Mouse (Mus musculus) lung, adult 2 months (tissue): ENCODE results near the gene Haus8.

Source experiments
- CTCF ChIP-seq: fragments of 200-500 bp; IDR thresholded peaks from 2 replicates; pipeline ENCODE4 v1.5.1; 2011; ENCODE audit warnings: mild to moderate bottlenecking, low read length, control low read depth; ENCODE audit not compliant: insufficient read depth
- POLR2A ChIP-seq: fragments of 200-500 bp; IDR thresholded peaks from 2 replicates; pipeline ENCODE4 v1.6.1; 2011; ENCODE audit warnings: low read depth, mild to moderate bottlenecking, control low read depth, low read length, borderline replicate concordance; ENCODE audit errors: extremely low read depth

GRCm38 (mm10) chr8:71305988-71306387 lies 33.3 kb upstream of the Haus8 start:
- TF ChIP-seq POLR2A (no peak), CTCF (no peak)
